Mouse (Mus musculus): ENCODE measurements around the gene Olfr279. TPM values are rescaled to one million over a fixed set of nuclear protein-coding genes. Genes with fewer than 3 reads are reported as not detected.
"Not testable (repeated sequence)": the region's sequence is repeated elsewhere in the genome, so short reads cannot be mapped to it uniquely, and the experiment has no call there.

The Olfr279 gene
- total RNA-seq, 2 experiments from 2014 or later: not detected

- peak; percentile 72 for ATAC-seq (replicated peaks; ENCODE audit: low FRiP score, low TSS enrichment, poor library complexity, severe bottlenecking)
These were observed 18.5 kb downstream of the Olfr279 start for GRCm38 (mm10) chr15:98510438-98511385.

GRCm38 (mm10) chr15:98511386-98511928, 19.3 kb downstream of the Olfr279 start:
- ATAC-seq (replicated peaks; ENCODE audit: low FRiP score, low TSS enrichment, poor library complexity, severe bottlenecking): no peak

GRCm38 (mm10) chr15:98512232-98512631, 20.0 kb downstream of the Olfr279 start:
- no peak for ATAC-seq (replicated peaks; ENCODE audit: low FRiP score, low TSS enrichment, poor library complexity, severe bottlenecking)

DNA sequence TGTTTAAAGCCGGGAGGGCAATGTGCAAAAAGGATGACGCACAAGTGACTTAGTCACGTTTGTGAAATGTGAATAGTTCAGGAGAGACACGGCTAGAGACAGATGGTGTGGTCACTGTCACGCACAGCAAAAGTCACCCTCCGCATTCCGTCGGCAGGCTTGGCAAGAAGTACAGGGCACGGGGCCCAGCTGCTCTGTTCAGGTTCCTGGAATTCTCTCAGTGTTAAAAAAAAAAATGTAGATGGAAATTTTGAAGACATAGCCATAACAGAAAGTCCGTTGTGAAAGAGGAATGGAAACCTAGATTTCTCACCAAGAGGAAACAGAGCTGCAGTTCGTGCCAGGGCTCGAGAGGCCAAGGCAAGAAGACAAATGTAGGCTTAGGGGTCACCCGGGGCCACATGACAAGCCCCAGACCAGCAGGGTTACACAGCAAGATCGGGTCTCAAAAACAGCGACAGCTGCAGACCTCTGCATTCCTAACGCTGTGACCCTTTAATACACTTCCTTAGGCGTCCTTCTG, 20.7 kb downstream of the Olfr279 start:
- ATAC-seq (replicated peaks; ENCODE audit: low FRiP score, low TSS enrichment, poor library complexity, severe bottlenecking): no peak

DNA sequence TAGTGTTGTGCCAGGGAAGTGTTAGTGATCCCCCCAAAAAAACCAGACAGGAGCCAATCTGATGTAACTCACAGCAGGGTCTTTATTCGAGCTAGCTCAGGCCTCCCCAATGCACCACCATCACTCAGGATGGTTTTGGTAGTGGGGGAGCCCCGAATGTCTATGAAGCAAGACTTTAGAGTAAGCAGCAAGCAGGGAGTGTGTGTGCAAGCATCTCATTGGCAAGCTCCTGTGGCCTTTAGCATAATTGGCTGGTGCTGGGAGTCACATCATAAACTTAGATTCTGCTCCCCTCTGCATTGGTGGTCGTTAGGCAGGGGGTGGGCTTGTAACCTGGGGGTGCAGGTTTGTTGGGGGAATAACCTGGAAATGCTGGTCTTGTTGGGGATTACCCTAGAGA, 21.5 kb downstream of the Olfr279 start:
- ATAC-seq (replicated peaks; ENCODE audit: low FRiP score, low TSS enrichment, poor library complexity, severe bottlenecking): not testable (repeated sequence)

GRCm38 (mm10) chr15:98514146-98514545, 21.9 kb downstream of the Olfr279 start:
- no peak for ATAC-seq (replicated peaks; ENCODE audit: low FRiP score, low TSS enrichment, poor library complexity, severe bottlenecking)

DNA sequence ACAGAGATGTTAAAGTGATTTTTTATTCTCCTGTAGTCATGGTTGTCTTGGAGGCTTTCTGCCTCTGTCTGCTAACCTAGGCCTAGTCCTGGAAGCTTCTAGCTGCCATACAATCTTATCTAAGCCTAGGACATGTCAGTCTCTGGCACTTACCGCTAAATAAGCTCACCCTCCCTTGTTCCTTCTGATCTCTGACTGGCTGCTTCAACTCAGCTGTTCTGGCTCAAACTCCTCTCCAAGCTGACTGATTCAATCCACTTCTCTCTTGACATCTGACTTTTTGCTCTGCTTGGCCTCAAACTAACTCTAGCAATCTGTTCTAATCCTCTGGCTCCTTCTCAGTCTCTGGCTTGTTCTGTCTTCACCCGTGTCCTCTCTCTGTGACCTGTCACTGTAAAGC, 22.6 kb downstream of the Olfr279 start:
- ATAC-seq (replicated peaks; ENCODE audit: low FRiP score, low TSS enrichment, poor library complexity, severe bottlenecking): not testable (repeated sequence)

- ATAC-seq (replicated peaks; ENCODE audit: low FRiP score, low TSS enrichment, poor library complexity, severe bottlenecking): peak; percentile 59
These were observed 25.5 kb downstream of the Olfr279 start for GRCm38 (mm10) chr15:98517380-98518355.

DNA sequence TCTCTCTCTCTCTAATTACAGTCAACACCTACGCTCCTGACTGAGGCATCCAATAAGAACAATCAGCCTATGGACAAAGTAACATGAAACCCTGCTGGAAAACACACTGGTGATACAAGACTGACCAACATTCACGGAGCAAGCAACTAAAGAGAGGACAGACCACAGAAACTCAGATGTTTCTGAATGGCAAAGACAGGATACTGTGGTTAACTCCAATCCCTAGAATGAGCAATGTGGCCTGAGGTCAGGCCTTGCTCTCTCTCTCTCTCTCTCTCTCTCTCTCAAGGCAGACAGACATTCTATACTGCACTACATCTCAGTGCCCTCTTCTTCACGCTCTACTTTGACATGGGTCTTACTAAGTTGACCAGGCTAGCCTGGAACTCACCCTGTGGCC, 29.0 kb downstream of the Olfr279 start:
- no peak for ATAC-seq (replicated peaks; ENCODE audit: low FRiP score, low TSS enrichment, poor library complexity, severe bottlenecking)

- ATAC-seq (replicated peaks; ENCODE audit: low FRiP score, low TSS enrichment, poor library complexity, severe bottlenecking): no peak
These were observed 33.9 kb downstream of the Olfr279 start for GRCm38 (mm10) chr15:98526057-98526456.

DNA sequence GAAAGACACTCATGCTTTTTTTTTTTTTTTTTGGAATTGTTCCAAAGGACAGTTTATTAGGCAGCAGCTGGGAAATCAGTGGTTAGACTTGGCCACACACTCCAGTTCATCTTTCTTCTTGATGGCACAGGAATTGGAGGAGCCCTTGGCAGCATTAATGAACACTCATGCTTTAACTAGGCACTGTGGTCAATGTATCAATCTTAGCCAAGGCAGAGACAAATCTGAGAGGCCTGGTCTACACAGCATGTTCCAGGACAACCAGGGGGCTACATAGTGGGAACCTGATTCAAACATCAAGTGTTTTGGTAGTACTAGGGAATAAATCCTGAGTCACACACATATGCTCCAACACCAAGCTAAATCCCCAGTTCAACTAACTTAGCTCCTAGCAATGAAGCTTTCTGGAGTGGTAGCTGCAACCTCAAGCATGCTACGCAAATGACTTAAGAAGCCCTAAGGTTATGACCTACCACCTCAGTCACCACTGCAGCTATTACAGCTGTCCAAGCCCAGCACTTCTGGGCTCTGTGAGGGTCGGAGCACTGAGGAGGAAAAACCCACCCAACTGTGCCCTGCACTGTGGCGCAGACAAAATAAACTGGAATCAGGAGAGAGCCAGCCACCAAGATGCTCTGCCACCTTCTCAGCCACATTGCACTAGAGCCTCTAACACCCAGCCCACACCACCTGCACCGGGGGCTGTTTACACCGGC, 35.0 kb downstream of the Olfr279 start:
- 0 out of 2 replicates have a peak, but pooled peaks have one; percentile 11 for ATAC-seq (replicated peaks; ENCODE audit: low FRiP score, low TSS enrichment, poor library complexity, severe bottlenecking)

- no peak for ATAC-seq (replicated peaks; ENCODE audit: low FRiP score, low TSS enrichment, poor library complexity, severe bottlenecking)
These were observed 35.9 kb downstream of the Olfr279 start for GRCm38 (mm10) chr15:98528066-98528563.

DNA sequence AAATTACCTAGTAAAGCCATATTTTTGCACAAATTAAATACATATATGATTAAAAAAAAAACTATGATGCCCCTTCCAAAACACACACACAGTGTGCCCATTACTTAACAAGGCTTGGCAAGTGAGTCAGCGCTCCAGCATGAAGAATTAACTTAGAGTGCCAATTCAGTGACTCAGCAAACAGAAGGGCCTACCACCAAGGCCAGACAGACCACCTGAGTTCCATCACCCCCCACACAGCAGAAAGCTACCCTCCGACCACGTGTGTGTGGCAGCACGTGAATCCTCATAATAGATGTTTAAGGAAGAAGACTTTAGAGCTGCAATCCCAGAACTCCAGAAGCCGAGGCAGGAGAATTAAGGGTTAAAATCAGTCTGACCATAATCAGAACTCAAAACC, 40.1 kb downstream of the Olfr279 start:
- no peak for ATAC-seq (replicated peaks; ENCODE audit: low FRiP score, low TSS enrichment, poor library complexity, severe bottlenecking)

DNA sequence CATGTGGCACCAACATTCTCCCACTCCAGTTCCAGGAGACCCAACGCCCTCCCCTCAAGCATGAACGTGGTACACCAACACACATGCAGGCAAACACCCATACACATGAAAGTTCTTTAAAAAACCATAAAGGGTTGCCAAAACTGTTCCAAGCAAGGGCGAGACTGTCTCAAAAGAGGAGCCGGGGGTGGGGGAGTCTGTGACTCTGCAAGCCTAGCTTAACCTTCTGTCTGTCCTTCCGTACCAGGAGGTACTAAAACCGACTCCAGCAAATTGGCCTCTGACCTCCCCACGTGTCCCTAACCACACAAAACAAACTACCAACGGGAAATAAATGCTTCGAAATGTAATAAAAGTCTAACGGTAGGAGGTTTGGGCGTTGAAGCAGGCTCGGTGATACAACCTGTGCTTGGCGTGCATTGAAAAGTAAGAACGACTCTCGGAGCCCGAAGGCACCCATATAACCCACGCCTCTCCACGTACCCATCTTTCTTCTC, 40.9 kb downstream of the Olfr279 start:
- ATAC-seq (replicated peaks; ENCODE audit: low FRiP score, low TSS enrichment, poor library complexity, severe bottlenecking): no peak

DNA sequence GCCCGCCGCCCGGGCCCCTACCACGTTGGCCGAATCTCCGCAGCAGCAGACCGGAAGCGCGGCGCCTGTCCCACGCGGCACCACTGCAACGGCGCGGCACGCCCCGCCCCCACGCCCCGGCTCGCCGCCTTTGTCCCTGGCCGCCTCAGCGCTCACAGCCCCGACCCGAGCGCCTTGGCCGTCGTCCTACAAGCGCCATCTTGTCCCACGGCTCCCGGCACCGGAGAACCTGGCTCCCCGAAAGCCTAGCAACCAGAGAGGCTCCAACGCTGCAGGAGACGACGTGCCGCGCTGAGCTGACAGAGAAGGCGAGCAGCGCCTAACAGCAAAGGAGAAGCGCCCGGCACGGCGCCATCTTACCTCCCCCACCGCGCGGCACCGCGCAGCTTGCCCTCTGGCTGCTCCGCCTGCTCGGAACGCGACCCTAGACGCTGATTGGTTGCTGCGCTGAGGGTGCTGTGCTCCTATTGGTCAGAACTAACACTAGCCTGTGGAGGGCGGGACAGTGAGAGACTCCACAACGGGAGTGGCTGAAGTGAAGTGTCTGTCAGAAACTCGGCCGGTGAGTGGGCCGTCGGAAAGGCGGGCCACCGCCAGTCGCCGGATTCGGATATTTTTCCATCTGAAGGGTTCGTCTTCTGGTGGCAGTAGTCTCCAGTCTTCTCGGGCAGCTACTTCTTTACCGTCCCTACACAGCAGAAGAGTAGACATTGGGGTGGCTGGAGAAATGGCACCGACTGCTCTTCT, 41.9 kb downstream of the Olfr279 start, which contains the start of gene Kansl2:
Gene Kansl2, minus strand, starts transcription at position 384 of the 747 bp plus-strand sequence.
- ATAC-seq (replicated peaks; ENCODE audit: low FRiP score, low TSS enrichment, poor library complexity, severe bottlenecking): peak; percentile 98

GRCm38 (mm10) chr15:98535921-98536320, 43.7 kb downstream of the Olfr279 start:
- ATAC-seq (replicated peaks; ENCODE audit: low FRiP score, low TSS enrichment, poor library complexity, severe bottlenecking): no peak

DNA sequence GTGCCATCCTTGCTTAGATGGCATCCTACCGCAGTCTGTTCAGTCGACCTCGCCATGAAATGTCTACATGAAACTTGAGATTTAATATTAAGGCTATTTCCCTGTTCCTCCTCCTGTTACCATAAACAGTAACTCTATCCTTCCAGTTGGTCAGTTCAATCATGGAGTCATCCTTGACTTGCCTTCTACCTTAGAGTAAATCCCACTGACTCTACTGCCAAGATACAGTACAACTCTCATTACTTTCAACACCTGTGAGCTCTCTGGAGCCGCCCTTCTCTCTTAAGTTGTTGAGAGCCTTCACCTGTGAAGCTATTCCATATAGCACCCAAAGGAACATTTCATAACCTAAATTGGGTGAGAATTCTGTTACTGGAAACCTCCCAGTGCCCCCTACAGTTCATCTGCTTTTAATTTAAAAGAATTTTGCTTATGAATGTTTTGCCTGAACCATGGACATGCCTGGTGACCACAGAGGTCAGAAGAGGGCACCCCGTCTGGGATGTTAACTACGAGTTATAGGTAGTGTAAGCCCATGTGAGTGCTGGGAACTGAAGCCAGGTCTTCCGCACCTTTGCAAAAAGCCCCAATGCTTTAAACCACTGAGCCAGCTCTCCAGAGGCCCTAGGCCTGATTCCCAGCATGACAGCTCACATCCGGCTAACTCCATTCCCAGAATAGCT, 44.8 kb downstream of the Olfr279 start:
- no peak for ATAC-seq (replicated peaks; ENCODE audit: low FRiP score, low TSS enrichment, poor library complexity, severe bottlenecking)
